Mouse (Mus musculus) hindbrain, postnatal 0 days (tissue): ENCODE results near the gene Mapk7. TPM values are rescaled to one million over a fixed set of nuclear protein-coding genes. Genes with fewer than 3 reads are reported as not detected.

Experiments
- ATAC-seq: fragments of 200-750 bp; cut with Nextera tagmentation; 2 replicates; pipeline ENCODE4 v1.8.0; 2017; ENCODE audit warnings: mild to moderate bottlenecking, moderate TSS enrichment, moderate library complexity
- DNase-seq: peaks from one replicate; pipeline ENCODE4 v3.0.0-alpha.2; 2015; ENCODE audit warnings: low spot score
- H3K27ac ChIP-seq: fragments of 300-500 bp; sonication (generic); 2 replicates; pipeline ENCODE4 v1.5.1; 2014; ENCODE audit warnings: mild to moderate bottlenecking
- H3K27me3 ChIP-seq: fragments of 300-500 bp; sonication (generic); 2 replicates; pipeline ENCODE4 v1.6.1; 2014; ENCODE audit warnings: low read length, mixed read lengths; ENCODE audit not compliant: insufficient read depth
- H3K36me3 ChIP-seq: fragments of 300-500 bp; sonication (generic); 2 replicates; pipeline ENCODE4 v1.6.1; 2014; ENCODE audit warnings: low read length, mixed read lengths; ENCODE audit not compliant: insufficient read depth
- H3K4me1 ChIP-seq: fragments of 300-500 bp; sonication (generic); 2 replicates; pipeline ENCODE4 v1.6.1; 2014; ENCODE audit warnings: antibody characterized with exemption, low read length, mixed read lengths; ENCODE audit not compliant: insufficient read depth
- H3K4me2 ChIP-seq: fragments of 300-500 bp; sonication (generic); 2 replicates; pipeline ENCODE4 v1.6.1; 2014; ENCODE audit warnings: low read depth, mild to moderate bottlenecking, low read length, moderate library complexity, mixed read lengths
- H3K4me3 ChIP-seq: fragments of 300-500 bp; sonication (generic); 2 replicates; pipeline ENCODE4 v1.5.1; 2014; ENCODE audit warnings: low read length
- H3K9ac ChIP-seq: fragments of 300-500 bp; sonication (generic); replicated peaks from 2 replicates; pipeline ENCODE4 v1.6.1; 2014; ENCODE audit warnings: mild to moderate bottlenecking, low read length, moderate library complexity, mixed read lengths
- H3K9me3 ChIP-seq: fragments of 300-500 bp; sonication (generic); 2 replicates; pipeline ENCODE4 v1.6.1; 2016; ENCODE audit warnings: low read length, mixed read lengths
- CTCF ChIP-seq: IDR thresholded peaks from 2 replicates; pipeline ENCODE4 v1.5.1; 2016; ENCODE audit warnings: antibody characterized with exemption, control low read depth, low read depth
- WGBS: fragments of 180-500 bp; shearing (Covaris S2); extraction: QIAGEN DNeasy Blood & Tissue Kit; methylation state at CpG from one replicate; pipeline ENCODE4 v1.1.7; 2014; 5-methylcytosine and 5-hydroxymethylcytosine counted together
- polyA plus RNA-seq: library from polyadenylated mRNA; unstranded; fragments of >200 nt; fragmentation: Nextera tagmentation; extraction: Ambion mirVana; gene quantifications from 2 replicates; pipeline ENCODE4 v1.2.1, GENCODE M21; 2015
- total RNA-seq: library from RNA; depleted of rRNA; stranded (reverse); fragments of >200 nt; gene quantifications from 2 replicates; pipeline ENCODE4 v1.2.3, GENCODE M21; 2014

Mapk7 gene
- total and polyA plus RNA-seq, 2 experiments from 2014 or later, result 43.1 to 58.8 TPM

GRCm38 (mm10) chr11:61492749-61493401 lies 1.3 kb downstream of the Mapk7 start:
- TF ChIP-seq CTCF, result no peak
- Histone ChIP-seq H3K4me2 (peak overlapping the region; percentile 88), H3K36me3 (peaks cover 33% of the 10 kb centered on the region), H3K27ac (peak overlapping the region; percentile 91), H3K4me1 (peaks cover 12% of the 10 kb centered on the region), H3K9ac (peak overlapping the region; percentile 93), H3K27me3 (no peaks in the 10 kb centered on the region), H3K9me3 (no peaks in the 10 kb centered on the region), H3K4me3 (peak overlapping the region; percentile 89)
- no peak for DNase-seq
- WGBS, result 70% methylated on average over 12 of the region's 12 CpGs
- ATAC-seq, result no peak

DNA sequence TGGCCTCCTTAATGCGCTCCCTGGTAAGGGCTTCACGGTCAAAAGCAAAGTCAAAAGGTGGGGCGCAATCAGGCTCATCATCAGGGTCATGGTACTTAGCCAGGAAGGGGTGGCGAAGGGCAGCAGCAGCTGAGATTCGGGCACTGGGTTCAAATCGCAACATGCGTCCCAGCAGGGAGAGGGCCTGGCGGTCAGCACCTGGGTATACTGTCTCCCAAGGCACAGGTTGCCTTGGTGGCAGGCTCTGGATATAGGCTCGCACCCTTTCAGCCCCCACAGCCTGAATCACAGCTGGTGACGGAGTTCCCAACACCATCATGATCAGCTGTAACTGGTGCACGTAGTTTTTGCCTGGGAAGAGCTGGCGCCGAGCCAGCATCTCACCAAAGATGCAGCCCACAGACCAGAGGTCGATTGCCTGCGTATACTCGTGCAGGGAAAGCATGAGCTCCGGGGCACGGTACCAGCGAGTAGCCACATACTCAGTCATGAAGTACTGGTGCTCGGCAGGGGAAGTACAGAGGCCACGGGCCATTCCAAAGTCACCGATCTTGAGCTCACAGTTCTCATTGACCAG lies 3.2 kb downstream of the Mapk7 start:
- Histone ChIP-seq H3K27ac (no peak overlapping the region), H3K9me3 (no peaks in the 10 kb centered on the region), H3K9ac (no peak overlapping the region), H3K4me1 (peaks cover 12% of the 10 kb centered on the region), H3K4me2 (no peak overlapping the region), H3K36me3 (peaks cover 33% of the 10 kb centered on the region), H3K4me3 (no peak overlapping the region), H3K27me3 (no peaks in the 10 kb centered on the region)
- ATAC-seq, result no peak
- TF ChIP-seq CTCF, result no peak
- 78% methylated on average over 22 of the region's 22 CpGs for WGBS
- no peak for DNase-seq

DNA sequence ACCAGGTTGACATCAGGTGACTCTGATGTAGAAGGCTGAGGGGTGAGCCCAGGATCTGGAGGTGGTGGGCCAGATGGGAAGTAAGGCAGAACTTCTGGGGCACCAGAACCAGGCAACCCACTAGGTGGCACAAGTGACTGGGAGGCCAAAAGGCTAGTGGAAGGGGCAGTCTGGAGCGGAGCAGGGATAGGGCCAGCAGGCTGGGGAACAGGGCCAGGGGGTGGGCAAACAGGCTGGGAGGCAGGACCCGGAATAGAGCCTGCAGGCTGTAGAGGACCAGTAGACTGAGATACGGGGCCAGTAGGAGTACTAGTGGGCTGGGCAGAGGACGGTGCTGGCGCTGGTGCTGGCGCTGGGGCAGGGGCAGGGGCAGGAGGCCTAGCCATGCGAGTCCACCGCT lies 4.3 kb downstream of the Mapk7 start:
- Histone ChIP-seq H3K4me2 (no peak overlapping the region), H3K9me3 (no peaks in the 10 kb centered on the region), H3K4me1 (peaks cover 14% of the 10 kb centered on the region), H3K27ac (no peak overlapping the region), H3K4me3 (no peak overlapping the region), H3K36me3 (peaks cover 33% of the 10 kb centered on the region), H3K9ac (no peak overlapping the region), H3K27me3 (no peaks in the 10 kb centered on the region)
- DNase-seq (no peak), ATAC-seq (no peak)
- 88% methylated on average over 7 of the region's 8 CpGs for WGBS
- no peak for TF ChIP-seq CTCF

GRCm38 (mm10) chr11:61489085-61489484 lies 5.1 kb downstream of the Mapk7 start:
- no peak for TF ChIP-seq CTCF
- DNase-seq (no peak), ATAC-seq (no peak)
- H3K36me3 ChIP-seq, result peaks cover 33% of the 10 kb centered on the region
- no peak overlapping the region for H3K27ac ChIP-seq
- no peaks in the 10 kb centered on the region for H3K27me3 ChIP-seq
- H3K9me3 ChIP-seq, result no peaks in the 10 kb centered on the region
- 74% methylated on average over 2 of the region's 2 CpGs for WGBS
- H3K4me1 ChIP-seq, result peaks cover 20% of the 10 kb centered on the region
- no peak overlapping the region for H3K9ac ChIP-seq
- no peak overlapping the region for H3K4me3 ChIP-seq
- H3K4me2 ChIP-seq, result no peak overlapping the region

- no peak overlapping the region for H3K4me3 ChIP-seq
- 79% methylated on average over 7 of the region's 7 CpGs for WGBS
- no peaks in the 10 kb centered on the region for H3K27me3 ChIP-seq
- ATAC-seq, result no peak
- H3K9me3 ChIP-seq, result no peaks in the 10 kb centered on the region
- peaks cover 33% of the 10 kb centered on the region for H3K36me3 ChIP-seq
- 0 out of 2 replicates have a peak overlapping the region, but pooled peaks have one; percentile 10 for H3K4me2 ChIP-seq
- H3K9ac ChIP-seq, result no peak overlapping the region
- H3K27ac ChIP-seq, result 0 out of 2 replicates have a peak overlapping the region, but pooled peaks have one; percentile 4
- no peak for TF ChIP-seq CTCF
- no peak for DNase-seq
- H3K4me1 ChIP-seq, result peaks cover 19% of the 10 kb centered on the region
These were observed 6.3 kb downstream of the Mapk7 start for GRCm38 (mm10) chr11:61487936-61488335.

GRCm38 (mm10) chr11:61487401-61487800 lies 6.8 kb downstream of the Mapk7 start:
- Histone ChIP-seq H3K4me1 (peaks cover 14% of the 10 kb centered on the region), H3K27ac (no peak overlapping the region), H3K9ac (no peak overlapping the region), H3K9me3 (no peaks in the 10 kb centered on the region), H3K4me2 (peak overlapping the region; percentile 3; the same call in 1 of the 2 replicates), H3K27me3 (no peaks in the 10 kb centered on the region), H3K4me3 (no peak overlapping the region), H3K36me3 (peaks cover 33% of the 10 kb centered on the region)
- 17% methylated on average over 2 of the region's 2 CpGs for WGBS
- no peak for TF ChIP-seq CTCF
- DNase-seq, result peak; percentile 66
- ATAC-seq, result no peak
